Mouse (Mus musculus) midbrain, embryonic 16.5 days (tissue): Measurements from ENCODE around the gene Tefm. TPM values are rescaled to one million over a fixed set of nuclear protein-coding genes. Genes with fewer than 3 reads are reported as not detected.

Experiments
- ATAC-seq: fragments of 200-750 bp; cut with Nextera tagmentation; 2 replicates; pipeline ENCODE4 v1.8.0; 2017; ENCODE audit warnings: moderate TSS enrichment
- H3K27ac ChIP-seq: fragments of 300-500 bp; sonication (generic); 2 replicates; pipeline ENCODE4 v1.5.1; 2014; ENCODE audit warnings: mild to moderate bottlenecking, low read length, mixed read lengths
- H3K27me3 ChIP-seq: fragments of 300-500 bp; sonication (generic); 2 replicates; pipeline ENCODE4 v1.6.1; 2014; ENCODE audit warnings: low read depth, low read length, mixed read lengths; ENCODE audit not compliant: control insufficient read depth, insufficient read depth
- H3K36me3 ChIP-seq: fragments of 300-500 bp; sonication (generic); 2 replicates; pipeline ENCODE4 v1.6.1; 2014; ENCODE audit warnings: mild to moderate bottlenecking, low read length, moderate library complexity, mixed read lengths; ENCODE audit not compliant: control insufficient read depth, insufficient read depth
- H3K4me1 ChIP-seq: fragments of 300-500 bp; sonication (generic); 2 replicates; pipeline ENCODE4 v1.6.1; 2014; ENCODE audit warnings: mild to moderate bottlenecking, low read length, mixed read lengths; ENCODE audit not compliant: control insufficient read depth, insufficient read depth
- H3K4me2 ChIP-seq: fragments of 300-500 bp; sonication (generic); 2 replicates; pipeline ENCODE4 v1.6.1; 2014; ENCODE audit warnings: mild to moderate bottlenecking, low read length, mixed read lengths
- H3K4me3 ChIP-seq: fragments of 300-500 bp; sonication (generic); 2 replicates; pipeline ENCODE4 v1.5.1; 2014; ENCODE audit warnings: low read depth, mild to moderate bottlenecking, low read length, moderate library complexity, mixed read lengths
- H3K9ac ChIP-seq: fragments of 300-500 bp; sonication (generic); 2 replicates; pipeline ENCODE4 v1.6.1; 2014; ENCODE audit warnings: low read depth, low read length, mixed read lengths
- H3K9me3 ChIP-seq: fragments of 300-500 bp; sonication (generic); replicated peaks from 2 replicates; pipeline ENCODE4 v1.6.1; 2014; ENCODE audit warnings: mild to moderate bottlenecking, low read length, mixed read lengths; ENCODE audit not compliant: control insufficient read depth, poor library complexity, severe bottlenecking
- WGBS: fragments of 180-500 bp; shearing (Covaris S2); extraction: QIAGEN DNeasy Blood & Tissue Kit; methylation state at CpG from one replicate; pipeline ENCODE4 v1.1.7; 2014; 5-methylcytosine and 5-hydroxymethylcytosine counted together
- polyA plus RNA-seq: library from polyadenylated mRNA; unstranded; fragments of >200 nt; fragmentation: Nextera tagmentation; extraction: Ambion mirVana; gene quantifications from 2 replicates; pipeline ENCODE4 v1.2.1, GENCODE M21; 2015

Tefm gene
- polyA plus RNA-seq, 1 experiment from 2014 or later: 22.2 TPM

DNA sequence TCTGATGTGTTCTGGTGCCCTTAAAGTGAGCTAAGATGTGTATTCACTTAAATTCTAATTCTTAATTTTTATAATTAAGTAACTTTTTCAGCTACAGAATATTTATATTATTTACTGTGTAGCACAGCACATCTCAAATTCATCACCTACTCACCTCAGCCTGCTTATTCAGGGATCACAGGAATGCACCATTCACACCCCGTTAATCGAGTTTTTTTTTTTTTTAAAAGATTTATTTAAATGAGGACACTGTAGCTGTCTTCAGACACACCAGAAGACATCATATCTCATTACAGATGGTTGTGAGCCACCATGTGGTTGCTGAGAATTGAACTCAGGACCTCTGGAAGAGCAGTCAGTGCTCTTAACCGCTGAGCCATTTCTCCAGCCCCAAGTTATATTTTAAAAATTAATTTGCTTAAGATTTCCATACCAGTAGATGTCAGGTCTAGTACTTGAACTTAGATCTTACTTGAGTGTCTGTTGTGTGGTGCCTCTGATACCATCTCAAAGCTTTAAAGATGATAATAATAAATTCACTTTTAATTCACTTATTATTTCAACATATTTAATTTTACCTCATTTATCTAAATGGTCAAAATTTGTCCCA is 51.3 kb downstream of the Tefm start:
- Histone ChIP-seq H3K27ac (no peak overlapping the region), H3K27me3 (no peaks in the 10 kb centered on the region), H3K4me2 (peak overlapping the region; percentile 97), H3K9me3 (no peaks in the 10 kb centered on the region), H3K9ac (no peak overlapping the region), H3K4me3 (no peak overlapping the region), H3K36me3 (no peaks in the 10 kb centered on the region), H3K4me1 (peaks cover 8% of the 10 kb centered on the region)
- no peak for ATAC-seq
- WGBS: 56% methylated on average over 3 of the region's 3 CpGs

DNA sequence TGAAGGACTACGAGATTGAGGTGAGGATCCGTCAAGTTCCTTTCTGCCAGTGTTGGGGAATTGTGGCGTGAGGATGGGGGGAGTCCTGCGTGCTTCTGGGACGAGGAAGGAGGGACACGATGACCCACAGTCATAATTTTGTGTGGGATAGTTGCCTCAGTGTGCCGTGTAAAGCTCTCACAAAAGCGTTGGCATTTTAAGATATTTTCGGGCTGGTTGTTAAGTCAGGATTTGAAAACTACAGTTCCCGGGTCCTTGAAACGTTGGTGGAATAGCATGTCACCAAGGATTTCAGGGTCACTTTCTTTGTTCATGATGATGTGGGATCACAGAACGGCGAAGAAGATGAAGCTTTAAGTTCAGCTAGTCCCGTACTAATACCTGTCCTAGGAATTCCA is 52.2 kb downstream of the Tefm start:
- no peak for ATAC-seq
- WGBS: under 1% methylated on average over 14 of the region's 14 CpGs

DNA sequence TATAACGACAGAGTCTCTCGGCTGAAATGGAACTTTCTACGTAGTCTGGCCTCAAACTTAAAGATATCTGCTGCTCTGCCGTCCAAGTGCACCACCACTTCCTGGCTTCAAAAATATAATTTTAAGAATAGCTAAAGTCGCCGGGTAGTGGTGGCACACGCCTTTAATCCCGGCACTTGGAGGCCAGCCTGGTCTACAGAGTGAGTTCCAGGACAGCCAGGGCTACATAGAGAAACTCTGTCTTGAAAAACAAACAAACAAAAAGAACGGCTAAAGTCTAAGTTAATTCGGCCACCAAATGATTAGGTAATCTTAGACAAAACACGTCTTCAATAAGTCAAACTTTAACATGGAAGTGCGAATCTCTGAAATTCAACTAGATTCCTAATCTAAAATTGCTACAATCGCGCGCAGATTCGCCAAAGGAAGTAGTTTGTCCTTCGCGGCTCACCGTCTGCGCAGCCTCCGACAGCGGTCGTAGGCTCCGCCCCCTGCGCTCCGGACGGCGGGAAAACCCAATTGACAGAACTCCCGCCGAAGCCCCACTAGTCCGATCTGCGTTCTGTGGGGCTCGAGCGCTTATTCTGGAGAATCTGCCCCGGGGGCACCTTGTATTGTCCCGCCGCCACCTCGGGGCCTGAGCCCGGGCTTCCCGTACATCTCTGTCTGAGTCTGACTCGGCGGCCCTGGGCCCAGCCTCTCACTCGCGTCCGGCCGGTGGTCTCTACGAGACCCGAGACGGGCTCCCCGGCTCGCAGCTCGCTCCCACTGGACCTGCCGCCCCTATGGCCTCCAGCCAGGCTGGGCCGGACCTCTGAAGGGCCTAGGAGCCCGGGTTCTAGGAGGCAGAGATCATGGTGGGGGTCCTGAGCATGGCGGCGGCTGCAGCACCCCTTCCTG is 52.8 kb downstream of the Tefm start, which contains the start of gene Atad5:
Atad5 (plus strand) TSS at position 484 of the 900 bp plus-strand sequence.
- WGBS: 5% methylated on average over 57 of the region's 57 CpGs
- peak; percentile 73 for ATAC-seq
- H3K27ac ChIP-seq: no peak within 1 kb of the TSS; the same call in 1 of the 2 replicates

More for the DNA sequence above, 52.2 kb downstream of the Tefm start:
- Histone ChIP-seq H3K4me2 (peak overlapping the region; percentile 97), H3K27me3 (no peaks in the 10 kb centered on the region), H3K36me3 (no peaks in the 10 kb centered on the region), H3K27ac (no peak overlapping the region), H3K9me3 (no peaks in the 10 kb centered on the region), H3K4me3 (peak overlapping the region; percentile 100), H3K9ac (peak overlapping the region; percentile 92), H3K4me1 (peaks cover 8% of the 10 kb centered on the region)

DNA sequence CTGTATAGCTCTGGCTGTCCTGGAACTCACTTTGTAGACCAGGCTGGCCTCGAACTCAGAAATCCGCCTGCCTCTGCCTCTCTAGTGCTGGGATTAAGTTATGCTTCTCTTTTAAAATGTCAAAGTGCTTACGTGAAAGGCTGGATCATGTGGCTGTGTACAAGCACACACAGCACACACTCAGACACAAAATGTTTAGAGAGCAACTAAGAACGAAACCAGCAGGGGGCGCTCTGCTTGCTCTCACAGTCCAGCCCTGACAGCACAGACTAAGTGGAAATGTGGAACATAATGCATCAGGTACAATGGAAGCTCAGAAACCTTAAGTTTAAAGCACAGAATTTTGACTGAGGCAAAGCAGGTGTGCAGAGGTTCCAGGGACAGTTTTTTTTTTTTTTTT is 55.1 kb downstream of the Tefm start:
- H3K27ac ChIP-seq: no peak overlapping the region
- H3K36me3 ChIP-seq: no peaks in the 10 kb centered on the region
- H3K4me3 ChIP-seq: no peak overlapping the region
- H3K27me3 ChIP-seq: no peaks in the 10 kb centered on the region
- peaks cover 8% of the 10 kb centered on the region for H3K4me1 ChIP-seq
- whole genome bisulfite sequencing: under 1% methylated on average over 4 of the region's 5 CpGs
- H3K9ac ChIP-seq: no peak overlapping the region
- ATAC-seq: no peak
- H3K9me3 ChIP-seq: no peaks in the 10 kb centered on the region
- no peak overlapping the region for H3K4me2 ChIP-seq

More for the DNA sequence above, 52.8 kb downstream of the Tefm start, which contains the start of gene Atad5:
- Histone ChIP-seq H3K36me3 (no peaks in the 10 kb centered on the region), H3K9me3 (no peaks in the 10 kb centered on the region), H3K27me3 (no peaks in the 10 kb centered on the region), H3K9ac (peak within 1 kb of the TSS; percentile 92), H3K4me2 (peak within 1 kb of the TSS; percentile 97), H3K4me1 (peaks cover 8% of the 10 kb centered on the region), H3K4me3 (peak within 1 kb of the TSS; percentile 100)

Other genes starting within 250 kb of the Tefm start
- gene Utp6, start 179.8 kb downstream of the Tefm start, polyA plus RNA-seq: 39.2 and 46.0 TPM in 2 replicates
- 11.7 and 13.2 TPM in 2 replicates for gene Suz12, start 149.1 kb downstream of the Tefm start, polyA plus RNA-seq
- gene Crlf3, start 61.2 kb downstream of the Tefm start, polyA plus RNA-seq: 10.4 and 12.7 TPM in 2 replicates
- 4.3 and 5.1 TPM in 2 replicates for gene Atad5, start 52.8 kb downstream of the Tefm start, polyA plus RNA-seq
- 3.4 and 4.2 TPM in 2 replicates for gene Adap2, start 11.9 kb upstream of the Tefm start, polyA plus RNA-seq
- gene Rnf135, start 41.7 kb upstream of the Tefm start, polyA plus RNA-seq: 3.0 and 3.6 TPM in 2 replicates
- gene Rhot1, start 66.8 kb upstream of the Tefm start, polyA plus RNA-seq: 70.1 and 77.6 TPM in 2 replicates
- 4.7 and 5.1 TPM in 2 replicates for gene Rhbdl3, start 158.7 kb upstream of the Tefm start, polyA plus RNA-seq
- gene 5730455P16Rik, start 235.9 kb upstream of the Tefm start, polyA plus RNA-seq: 38.1 and 39.4 TPM in 2 replicates
- gene Zfp207, start 241.1 kb upstream of the Tefm start, polyA plus RNA-seq: 190 and 202 TPM in 2 replicates